In the genomic region with DNA sequence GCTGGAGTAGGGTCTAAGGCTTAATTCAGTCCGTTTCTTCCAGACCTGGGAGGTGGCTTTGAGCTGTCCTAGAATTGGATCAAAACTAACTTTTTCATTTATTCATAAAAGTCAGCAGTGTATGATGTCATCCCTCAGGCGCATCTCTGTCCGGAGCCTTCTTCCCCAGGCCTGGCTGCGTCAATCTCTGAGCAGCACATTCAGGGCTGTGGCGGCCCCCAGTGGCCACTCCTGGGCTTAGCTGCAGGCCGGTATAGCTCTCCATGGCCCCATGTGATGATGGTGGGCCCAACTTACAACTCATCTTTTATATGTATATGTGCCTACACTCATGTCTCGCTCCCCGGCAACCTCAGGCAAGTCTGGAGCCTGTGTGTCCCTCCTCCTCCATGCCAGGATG, we compare ENCODE assay signal across 7 mouse cellular contexts. TPM values are rescaled to one million over a fixed set of nuclear protein-coding genes. Genes with fewer than 3 reads are reported as not detected.
DNase-seq lines count a peak whose midpoint lies in the region; ATAC-seq lines count a peak whose summit lies in the region.

No protein-coding gene starts in this region.

- intact Hi-C loops in left cerebral cortex, postnatal 14 days (cut with DNase I) = loop anchor here (2.0 to 10.0 kb wide), 2 partner anchors 199 to 493 kb away; no protein-coding TSS in a partner anchor

- H3K36me3 ChIP-seq in intestine, embryonic 14.5 days (ENCODE audit: control insufficient read depth, insufficient read depth, low read length) = no peaks in the 10 kb centered on the region
- no peaks in the 10 kb centered on the region for H3K36me3 ChIP-seq in midbrain, embryonic 10.5 days

- ATAC-seq in intestine, embryonic 14.5 days (replicated peaks; ENCODE audit: low FRiP score, low TSS enrichment, low read depth) = peak; percentile 48; the same call in 1 of the 2 replicates

- H3K9ac ChIP-seq in intestine, embryonic 14.5 days (ENCODE audit: low read length) = no peak overlapping the region

- peak; percentile 81 to 90 for DNase-seq in adrenal gland, adult (ENCODE audit: inconsistent age in 2 of 2, low spot score in 1 of 2)
- peak; percentile 56 to 78 for DNase-seq in cerebellum, postnatal 4 days (ENCODE audit: low spot score in 2 of 2)
- peak; percentile 82 for DNase-seq in gastrocnemius, postnatal 10 days
- peak; percentile 82 for DNase-seq in intestine, embryonic 14.5 days (ENCODE audit: low spot score)
- DNase-seq in left cerebral cortex, postnatal 14 days (ENCODE audit: low spot score in 2 of 2) = peak; percentile 67
- DNase-seq in midbrain, embryonic 10.5 days (ENCODE audit: low spot score) = peak; percentile 62
- peak; percentile 46 for DNase-seq in spleen, adult 12 weeks (ENCODE audit: low spot score)

- H3K27ac ChIP-seq in intestine, embryonic 14.5 days (ENCODE audit: low read depth) = no peak overlapping the region
- H3K27ac ChIP-seq in midbrain, embryonic 10.5 days (replicated peaks) = no peak overlapping the region

- H3K4me3 ChIP-seq in intestine, embryonic 14.5 days (ENCODE audit: low read depth, low read length) = no peak overlapping the region
- H3K4me3 ChIP-seq in midbrain, embryonic 10.5 days = no peak overlapping the region

- no peaks in the 10 kb centered on the region for H3K9me3 ChIP-seq in intestine, embryonic 14.5 days (ENCODE audit: control insufficient read depth, low read length)
- H3K9me3 ChIP-seq in midbrain, embryonic 10.5 days (replicated peaks) = no peaks in the 10 kb centered on the region

- H3K27me3 ChIP-seq in intestine, embryonic 14.5 days (replicated peaks; ENCODE audit: control insufficient read depth, insufficient read depth, low read length) = no peaks in the 10 kb centered on the region
- H3K27me3 ChIP-seq in midbrain, embryonic 10.5 days (ENCODE audit: low read depth, poor library complexity, severe bottlenecking) = no peaks in the 10 kb centered on the region

- peaks cover 6% of the 10 kb centered on the region; the same call in 1 of the 2 replicates for H3K4me1 ChIP-seq in intestine, embryonic 14.5 days (replicated peaks; ENCODE audit: control insufficient read depth, insufficient read depth, low read length)
- peaks cover 9% of the 10 kb centered on the region for H3K4me1 ChIP-seq in midbrain, embryonic 10.5 days

- no peak overlapping the region for H3K4me2 ChIP-seq in intestine, embryonic 14.5 days (ENCODE audit: low read length)

- WGBS in intestine, embryonic 14.5 days = 10% methylated on average over 8 of the region's 8 CpGs
- WGBS in midbrain, embryonic 10.5 days = 14% methylated on average over 8 of the region's 8 CpGs

RNA-seq across cellular contexts. Expression of a gene that starts 21.0 kb away (rescaled TPM):
- total RNA-seq in gastrocnemius, postnatal 10 days (2021) = not detected
- polyA plus RNA-seq in intestine, embryonic 14.5 days (2014; fragmentation: Nextera tagmentation; extraction: Ambion mirVana) = not detected in 2 replicates
- total RNA-seq in left cerebral cortex, postnatal 14 days (2021) = not detected
- not detected in 2 replicates for polyA plus RNA-seq in midbrain, embryonic 10.5 days (2016; fragmentation: Nextera tagmentation; extraction: Ambion mirVana)

RNA-seq across cellular contexts. Expression of a gene that starts 47.3 kb away (rescaled TPM):
- total RNA-seq in gastrocnemius, postnatal 10 days (2021) = 10 to 100 TPM; 72.0 to 78.9 TPM
- 17.6 and 17.8 TPM in 2 replicates for polyA plus RNA-seq in intestine, embryonic 14.5 days (2014; fragmentation: Nextera tagmentation; extraction: Ambion mirVana)
- 100 to 1,000 TPM; 110 to 112 TPM for total RNA-seq in left cerebral cortex, postnatal 14 days (2021)
- polyA plus RNA-seq in midbrain, embryonic 10.5 days (2016; fragmentation: Nextera tagmentation; extraction: Ambion mirVana) = 19.5 and 19.7 TPM in 2 replicates
